Mouse (Mus musculus): ENCODE measurements around the gene Iqub.

GRCm38 (mm10) chr6:24470135-24470534 lies 44.7 kb downstream of the Iqub start:
- TF ChIP-seq CTCF (IDR thresholded peaks at IDR 0.05) (no peak), POLR2A (IDR thresholded peaks at IDR 0.05; ENCODE audit: insufficient read depth, low read depth, low read length) (no peak)

All from heart, adult 2 months (tissue).